Mouse (Mus musculus) gastrocnemius, postnatal 10 days (tissue): ENCODE measurements around the gene L1cam. TPM values are rescaled to one million over a fixed set of nuclear protein-coding genes. Genes with fewer than 3 reads are reported as not detected.

Source experiments
- DNase-seq: peaks from one replicate; pipeline ENCODE4 v3.0.0; 2021; ENCODE audit warnings: mixed read lengths
- long read RNA-seq, 2 experiments: library from polyadenylated mRNA; stranded (forward); transcript quantifications; one replicate each; pipeline ENCODE4 v2.0.0; 2021
- total RNA-seq, 2 experiments: library from RNA; stranded (reverse); gene quantifications; 2 replicates each; pipeline ENCODE4 v1.2.3; 2021

The L1cam gene
- 1 to 10 TPM; 1.9 to 2.9 TPM for total RNA-seq
- long read RNA-seq, experiment 1, partial matches to known transcripts = 1 of 2 reads
- long read RNA-seq, experiment 1, other reads (novel, unspliced or antisense) = 1 of 2 reads
- long read RNA-seq, experiment 2 = 0 reads

- DNase-seq = peak; percentile 47
Observed at GRCm38 (mm10) chrX:73895719-73896118, at the start of gene L1cam. Gene L1cam, minus strand, starts transcription at chrX:73896105.

GRCm38 (mm10) chrX:73942294-73942693 lies 46.4 kb upstream of the L1cam start:
- DNase-seq = no peak

GRCm38 (mm10) chrX:73941860-73942259 lies 46.0 kb upstream of the L1cam start:
- no peak for DNase-seq

GRCm38 (mm10) chrX:73931871-73932270 lies 36.0 kb upstream of the L1cam start:
- DNase-seq = no peak

GRCm38 (mm10) chrX:73930402-73931062 lies 34.6 kb upstream of the L1cam start, which contains the start of gene Renbp:
Gene Renbp, minus strand, starts transcription at chrX:73930850.
- peak; percentile 40 for DNase-seq

- no peak for DNase-seq
Observed at GRCm38 (mm10) chrX:73922550-73922882, 26.6 kb upstream of the L1cam start.

GRCm38 (mm10) chrX:73921823-73922549 lies 26.1 kb upstream of the L1cam start, which contains the start of the genes Arhgap4 and Naa10:
Gene Arhgap4, minus strand, starts transcription at chrX:73921870.
Gene Naa10, minus strand, starts transcription at chrX:73921944.
- DNase-seq = peak; percentile 86

- DNase-seq = no peak
Observed at GRCm38 (mm10) chrX:73921285-73921822, 25.4 kb upstream of the L1cam start.

- DNase-seq = no peak
Observed at GRCm38 (mm10) chrX:73918631-73919030, 22.7 kb upstream of the L1cam start.

GRCm38 (mm10) chrX:73916945-73917344 lies 21.0 kb upstream of the L1cam start:
- no peak for DNase-seq

- peak; percentile 79 for DNase-seq
Observed at GRCm38 (mm10) chrX:73914827-73915703, 19.2 kb upstream of the L1cam start.

- DNase-seq = no peak
Observed at GRCm38 (mm10) chrX:73911588-73911987, 15.7 kb upstream of the L1cam start.

GRCm38 (mm10) chrX:73911156-73911555 lies 15.3 kb upstream of the L1cam start:
- DNase-seq = peak; percentile 7

- DNase-seq = no peak
Observed at GRCm38 (mm10) chrX:73910451-73910850, 14.5 kb upstream of the L1cam start.

GRCm38 (mm10) chrX:73910049-73910448 lies 14.1 kb upstream of the L1cam start:
- DNase-seq = no peak

GRCm38 (mm10) chrX:73897959-73898358 lies 2.1 kb upstream of the L1cam start:
- no peak for DNase-seq

- DNase-seq = no peak
Observed at GRCm38 (mm10) chrX:73892833-73893232, 3.1 kb downstream of the L1cam start.

GRCm38 (mm10) chrX:73891551-73892152 lies 4.3 kb downstream of the L1cam start, which contains the start of gene Avpr2:
Gene Avpr2, plus strand, starts transcription at chrX:73892102.
- DNase-seq = no peak

GRCm38 (mm10) chrX:73881463-73881862 lies 14.4 kb downstream of the L1cam start:
- no peak for DNase-seq

- DNase-seq = no peak
Observed at GRCm38 (mm10) chrX:73881036-73881427, 14.9 kb downstream of the L1cam start.

GRCm38 (mm10) chrX:73880194-73881035 lies 15.5 kb downstream of the L1cam start:
- no peak for DNase-seq
